Mouse (Mus musculus): ENCODE results near the gene Pygo1.

DNA sequence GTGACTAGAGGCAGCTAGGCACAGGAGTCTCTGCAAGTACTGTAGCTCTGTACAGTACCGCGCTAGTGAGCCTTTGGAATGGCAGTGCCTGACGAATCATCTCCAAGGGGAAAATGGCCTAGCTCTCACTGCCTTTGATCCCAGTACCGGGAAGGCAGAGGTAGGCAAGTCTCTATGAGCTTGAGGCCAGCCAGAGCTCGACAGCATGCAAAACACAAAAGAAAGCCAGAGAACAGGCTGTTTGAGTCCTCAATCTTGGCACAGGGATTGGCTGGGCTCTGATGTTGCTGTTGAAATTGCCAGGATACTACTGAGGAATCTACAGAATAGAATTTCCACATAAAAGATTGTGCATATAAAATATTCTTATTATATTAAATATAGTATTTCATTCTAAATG, 47.0 kb downstream of the Pygo1 start:
- TF ChIP-seq POLR2A (IDR thresholded peaks at IDR 0.05; ENCODE audit: low read depth, low read length) = no peak
- TF ChIP-seq CTCF (IDR thresholded peaks at IDR 0.05; ENCODE audit: extremely low read depth, insufficient read depth, insufficient read length, insufficient replicate concordance) = no peak

All from spleen, adult 2 months (tissue).